Mouse (Mus musculus): ENCODE measurements around the gene Wdr4.

Wdr4 gene

DNA sequence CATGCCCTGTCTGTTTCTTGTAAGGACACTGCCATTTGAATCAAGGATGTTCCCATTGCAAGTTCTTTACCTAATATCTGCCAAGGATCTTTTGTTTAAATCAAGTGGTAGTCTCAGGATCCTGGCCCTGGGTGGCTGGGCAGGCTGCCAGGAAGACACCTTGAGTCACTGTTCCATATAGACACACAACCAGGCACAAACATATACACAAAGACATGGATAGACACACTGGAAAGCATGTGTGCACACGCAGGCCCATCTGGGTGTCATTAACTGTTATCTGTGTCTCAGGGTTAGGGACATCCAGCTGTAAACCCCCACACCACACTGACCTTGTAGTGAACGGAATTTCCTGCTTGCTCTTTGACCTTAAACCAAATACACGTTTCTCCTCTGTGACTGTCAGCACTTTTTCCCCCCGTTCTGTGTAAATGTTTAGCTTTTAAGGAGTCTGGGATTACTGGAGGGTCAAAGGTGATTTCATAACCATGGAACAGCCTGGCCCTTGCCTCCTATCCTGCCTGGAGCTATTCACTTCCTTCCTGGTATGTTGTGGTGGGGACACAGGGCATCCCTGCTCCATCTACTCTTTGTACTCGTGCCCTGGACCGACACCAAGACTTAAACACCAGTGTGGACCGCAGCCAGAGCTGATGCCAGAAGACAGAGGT, 74.6 kb downstream of the Wdr4 start:
- no peak for DNase-seq (ENCODE audit: low spot score)
